Mouse (Mus musculus): Measurements from ENCODE around the gene Esr1. TPM values are rescaled to one million over a fixed set of nuclear protein-coding genes. Genes with fewer than 3 reads are reported as not detected.

Esr1 gene
- polyA plus RNA-seq, 1 experiment from 2014 or later: 0.68 TPM

DNA sequence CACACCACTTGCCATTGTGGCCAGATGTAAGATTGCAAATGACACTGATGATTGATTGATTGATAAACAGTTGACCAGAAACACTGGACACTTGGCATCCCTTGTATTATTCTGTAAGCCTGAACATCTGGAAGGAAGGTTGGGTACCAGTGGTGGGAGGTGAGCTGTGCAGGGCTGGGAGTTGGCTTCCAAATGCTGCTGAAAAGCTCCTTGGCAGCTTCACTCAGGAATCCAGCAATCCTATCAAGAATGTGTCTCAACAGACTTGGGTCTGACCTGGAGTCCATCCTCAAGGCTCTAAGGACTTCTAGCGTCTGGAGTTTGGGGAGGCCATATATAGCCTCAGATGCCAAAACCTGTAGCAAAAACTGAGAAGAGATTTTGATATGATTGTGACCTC is 403.6 kb downstream of the Esr1 start:
- no peaks in the 10 kb centered on the region for H3K36me3 ChIP-seq (ENCODE audit: control insufficient read depth, insufficient read depth, low read length)
- 72% methylated on average over 1 of the region's 1 CpGs for WGBS
- ATAC-seq (ENCODE audit: insufficient number of reproducible peaks, insufficient read depth, low FRiP score, low read depth): no peak
- no peak overlapping the region for H3K9ac ChIP-seq (replicated peaks; ENCODE audit: low read depth, low read length)
- no peak overlapping the region for H3K4me2 ChIP-seq (replicated peaks; ENCODE audit: low read depth, low read length)
- H3K27ac ChIP-seq (ENCODE audit: low read length): no peak overlapping the region
- no peak overlapping the region for H3K4me3 ChIP-seq (ENCODE audit: low read depth, low read length)
- H3K4me1 ChIP-seq (ENCODE audit: control insufficient read depth, insufficient read depth, low read length): no peaks in the 10 kb centered on the region
- H3K9me3 ChIP-seq (ENCODE audit: control insufficient read depth, low read depth, low read length): no peaks in the 10 kb centered on the region
- H3K27me3 ChIP-seq (ENCODE audit: control insufficient read depth, insufficient read depth, low read length): no peaks in the 10 kb centered on the region

DNA sequence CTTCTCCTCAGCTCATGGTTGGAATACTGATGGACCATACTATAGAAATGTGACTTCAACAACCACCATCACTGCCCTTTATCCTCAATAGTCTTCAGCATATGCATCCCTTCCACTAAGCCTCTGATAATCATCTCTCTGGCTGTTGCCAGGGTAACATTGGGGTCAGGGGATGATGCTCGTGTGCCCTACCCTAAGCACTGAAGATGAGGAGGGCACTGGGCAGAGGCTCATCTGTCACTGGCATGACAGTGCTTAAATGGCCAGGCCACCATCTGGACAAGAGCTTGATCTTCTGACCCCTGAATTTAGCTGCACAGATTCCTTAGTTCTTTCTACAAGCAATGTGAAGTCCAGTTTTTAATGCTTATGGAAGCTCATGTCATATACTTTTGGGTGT is 405.8 kb downstream of the Esr1 start:
- H3K9ac ChIP-seq (replicated peaks; ENCODE audit: low read depth, low read length): no peak overlapping the region

GRCm38 (mm10) chr10:5025906-5026305 is 414.5 kb downstream of the Esr1 start:
- no peaks in the 10 kb centered on the region for H3K27me3 ChIP-seq (ENCODE audit: control insufficient read depth, insufficient read depth, low read length)
- H3K9me3 ChIP-seq (ENCODE audit: control insufficient read depth, low read depth, low read length): no peaks in the 10 kb centered on the region
- H3K9ac ChIP-seq (replicated peaks; ENCODE audit: low read depth, low read length): no peak overlapping the region
- peaks cover 5% of the 10 kb centered on the region for H3K36me3 ChIP-seq (ENCODE audit: control insufficient read depth, insufficient read depth, low read length)
- no peak overlapping the region for H3K4me3 ChIP-seq (ENCODE audit: low read depth, low read length)
- no peak for ATAC-seq (ENCODE audit: insufficient number of reproducible peaks, insufficient read depth, low FRiP score, low read depth)
- H3K4me1 ChIP-seq (ENCODE audit: control insufficient read depth, insufficient read depth, low read length): no peaks in the 10 kb centered on the region
- H3K27ac ChIP-seq (ENCODE audit: low read length): no peak overlapping the region
- no peak overlapping the region for H3K4me2 ChIP-seq (replicated peaks; ENCODE audit: low read depth, low read length)
- 91% methylated on average over 4 of the region's 4 CpGs for WGBS

More for the DNA sequence above, 405.8 kb downstream of the Esr1 start:
- Histone ChIP-seq H3K4me1 (ENCODE audit: control insufficient read depth, insufficient read depth, low read length) (no peaks in the 10 kb centered on the region), H3K4me2 (replicated peaks; ENCODE audit: low read depth, low read length) (no peak overlapping the region), H3K27ac (ENCODE audit: low read length) (no peak overlapping the region), H3K4me3 (ENCODE audit: low read depth, low read length) (no peak overlapping the region), H3K9me3 (ENCODE audit: control insufficient read depth, low read depth, low read length) (no peaks in the 10 kb centered on the region), H3K27me3 (ENCODE audit: control insufficient read depth, insufficient read depth, low read length) (no peaks in the 10 kb centered on the region), H3K36me3 (ENCODE audit: control insufficient read depth, insufficient read depth, low read length) (no peaks in the 10 kb centered on the region)
- WGBS: 26% methylated on average over 1 of the region's 1 CpGs
- no peak for ATAC-seq (ENCODE audit: insufficient number of reproducible peaks, insufficient read depth, low FRiP score, low read depth)

DNA sequence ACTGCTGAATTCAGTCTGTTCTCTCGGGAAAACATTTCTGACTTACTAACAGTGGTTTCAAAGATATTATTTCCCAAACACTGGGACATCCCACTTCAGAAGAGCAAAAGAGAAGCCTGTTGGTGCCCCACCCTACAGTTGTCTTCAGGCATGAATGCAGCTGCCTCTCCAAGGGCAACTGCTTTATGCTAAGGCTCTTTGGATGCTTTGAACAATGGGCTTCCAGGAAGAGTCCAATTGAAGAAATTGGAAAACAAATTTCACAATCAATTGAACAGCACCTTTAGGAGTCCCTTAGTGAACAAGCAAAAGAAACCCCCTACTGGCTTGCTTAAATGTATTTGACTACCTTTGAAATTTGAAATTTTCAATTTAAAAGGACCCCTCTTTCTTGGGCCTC is 415.8 kb downstream of the Esr1 start:
- H3K9ac ChIP-seq (replicated peaks; ENCODE audit: low read depth, low read length): no peak overlapping the region
- no peaks in the 10 kb centered on the region for H3K4me1 ChIP-seq (ENCODE audit: control insufficient read depth, insufficient read depth, low read length)
- no peaks in the 10 kb centered on the region for H3K27me3 ChIP-seq (ENCODE audit: control insufficient read depth, insufficient read depth, low read length)
- no peak overlapping the region for H3K4me3 ChIP-seq (ENCODE audit: low read depth, low read length)
- H3K4me2 ChIP-seq (replicated peaks; ENCODE audit: low read depth, low read length): no peak overlapping the region
- H3K27ac ChIP-seq (ENCODE audit: low read length): no peak overlapping the region
- H3K36me3 ChIP-seq (ENCODE audit: control insufficient read depth, insufficient read depth, low read length): peaks cover 5% of the 10 kb centered on the region
- ATAC-seq (ENCODE audit: insufficient number of reproducible peaks, insufficient read depth, low FRiP score, low read depth): no peak
- H3K9me3 ChIP-seq (ENCODE audit: control insufficient read depth, low read depth, low read length): no peaks in the 10 kb centered on the region
- WGBS: 92% methylated on average over 1 of the region's 1 CpGs

- no peak overlapping the region for H3K4me2 ChIP-seq (replicated peaks; ENCODE audit: low read depth, low read length)
- no peak overlapping the region for H3K27ac ChIP-seq (ENCODE audit: low read length)
- no peak overlapping the region for H3K4me3 ChIP-seq (ENCODE audit: low read depth, low read length)
- no peaks in the 10 kb centered on the region for H3K4me1 ChIP-seq (ENCODE audit: control insufficient read depth, insufficient read depth, low read length)
- peaks cover 12% of the 10 kb centered on the region for H3K36me3 ChIP-seq (ENCODE audit: control insufficient read depth, insufficient read depth, low read length)
- H3K9me3 ChIP-seq (ENCODE audit: control insufficient read depth, low read depth, low read length): no peaks in the 10 kb centered on the region
- no peaks in the 10 kb centered on the region for H3K27me3 ChIP-seq (ENCODE audit: control insufficient read depth, insufficient read depth, low read length)
- H3K9ac ChIP-seq (replicated peaks; ENCODE audit: low read depth, low read length): no peak overlapping the region
- 83% methylated on average over 9 of the region's 9 CpGs for WGBS
- ATAC-seq (ENCODE audit: insufficient number of reproducible peaks, insufficient read depth, low FRiP score, low read depth): no peak
These were observed 416.9 kb downstream of the Esr1 start for GRCm38 (mm10) chr10:5028301-5028700.

GRCm38 (mm10) chr10:5029161-5029560 is 417.8 kb downstream of the Esr1 start:
- no peak overlapping the region for H3K4me2 ChIP-seq (replicated peaks; ENCODE audit: low read depth, low read length)
- H3K9ac ChIP-seq (replicated peaks; ENCODE audit: low read depth, low read length): no peak overlapping the region
- ATAC-seq (ENCODE audit: insufficient number of reproducible peaks, insufficient read depth, low FRiP score, low read depth): no peak
- H3K27ac ChIP-seq (ENCODE audit: low read length): no peak overlapping the region
- WGBS: 85% methylated on average over 2 of the region's 2 CpGs
- no peaks in the 10 kb centered on the region for H3K27me3 ChIP-seq (ENCODE audit: control insufficient read depth, insufficient read depth, low read length)
- peaks cover 12% of the 10 kb centered on the region for H3K36me3 ChIP-seq (ENCODE audit: control insufficient read depth, insufficient read depth, low read length)
- H3K4me1 ChIP-seq (ENCODE audit: control insufficient read depth, insufficient read depth, low read length): no peaks in the 10 kb centered on the region
- no peak overlapping the region for H3K4me3 ChIP-seq (ENCODE audit: low read depth, low read length)
- H3K9me3 ChIP-seq (ENCODE audit: control insufficient read depth, low read depth, low read length): no peaks in the 10 kb centered on the region

DNA sequence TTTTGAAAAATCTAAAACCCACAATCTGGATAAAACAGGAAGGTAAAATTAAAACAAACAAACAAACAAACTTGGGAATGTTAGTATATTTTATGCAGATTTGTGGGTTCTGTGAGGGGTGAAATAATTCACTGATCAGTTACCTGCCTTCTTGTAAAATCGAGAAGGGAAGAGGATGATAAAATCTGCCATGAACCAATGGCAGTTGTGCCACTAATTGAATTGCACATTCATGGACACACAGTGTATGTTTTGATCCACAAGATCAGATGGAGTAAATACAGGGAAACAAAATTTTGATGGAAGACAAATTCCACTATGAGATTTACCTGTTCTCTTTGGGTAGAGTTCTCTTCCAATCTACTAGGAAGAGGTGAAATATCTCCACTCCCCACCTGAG is 418.5 kb downstream of the Esr1 start:
- H3K36me3 ChIP-seq (ENCODE audit: control insufficient read depth, insufficient read depth, low read length): peaks cover 12% of the 10 kb centered on the region
- ATAC-seq (ENCODE audit: insufficient number of reproducible peaks, insufficient read depth, low FRiP score, low read depth): no peak
- no peaks in the 10 kb centered on the region for H3K27me3 ChIP-seq (ENCODE audit: control insufficient read depth, insufficient read depth, low read length)
- H3K9me3 ChIP-seq (ENCODE audit: control insufficient read depth, low read depth, low read length): no peaks in the 10 kb centered on the region
- H3K9ac ChIP-seq (replicated peaks; ENCODE audit: low read depth, low read length): no peak overlapping the region
- H3K4me1 ChIP-seq (ENCODE audit: control insufficient read depth, insufficient read depth, low read length): no peaks in the 10 kb centered on the region
- no peak overlapping the region for H3K27ac ChIP-seq (ENCODE audit: low read length)
- H3K4me3 ChIP-seq (ENCODE audit: low read depth, low read length): no peak overlapping the region
- 85% methylated on average over 1 of the region's 1 CpGs for WGBS
- no peak overlapping the region for H3K4me2 ChIP-seq (replicated peaks; ENCODE audit: low read depth, low read length)

- H3K9ac ChIP-seq (replicated peaks; ENCODE audit: low read depth, low read length): no peak overlapping the region
- H3K9me3 ChIP-seq (ENCODE audit: control insufficient read depth, low read depth, low read length): no peaks in the 10 kb centered on the region
- no peak overlapping the region for H3K27ac ChIP-seq (ENCODE audit: low read length)
- ATAC-seq (ENCODE audit: insufficient number of reproducible peaks, insufficient read depth, low FRiP score, low read depth): no peak
- H3K4me3 ChIP-seq (ENCODE audit: low read depth, low read length): no peak overlapping the region
- H3K4me2 ChIP-seq (replicated peaks; ENCODE audit: low read depth, low read length): no peak overlapping the region
- H3K36me3 ChIP-seq (ENCODE audit: control insufficient read depth, insufficient read depth, low read length): peaks cover 21% of the 10 kb centered on the region
- WGBS: 79% methylated on average over 15 of the region's 15 CpGs
- H3K27me3 ChIP-seq (ENCODE audit: control insufficient read depth, insufficient read depth, low read length): no peaks in the 10 kb centered on the region
- H3K4me1 ChIP-seq (ENCODE audit: control insufficient read depth, insufficient read depth, low read length): no peaks in the 10 kb centered on the region
These were observed 421.0 kb downstream of the Esr1 start for GRCm38 (mm10) chr10:5032192-5033048.

- no peaks in the 10 kb centered on the region for H3K4me1 ChIP-seq (ENCODE audit: control insufficient read depth, insufficient read depth, low read length)
- H3K9me3 ChIP-seq (ENCODE audit: control insufficient read depth, low read depth, low read length): no peaks in the 10 kb centered on the region
- H3K9ac ChIP-seq (replicated peaks; ENCODE audit: low read depth, low read length): no peak overlapping the region
- no peak overlapping the region for H3K4me3 ChIP-seq (ENCODE audit: low read depth, low read length)
- ATAC-seq (ENCODE audit: insufficient number of reproducible peaks, insufficient read depth, low FRiP score, low read depth): no peak
- no peak overlapping the region for H3K27ac ChIP-seq (ENCODE audit: low read length)
- 70% methylated on average over 8 of the region's 8 CpGs for WGBS
- no peak overlapping the region for H3K4me2 ChIP-seq (replicated peaks; ENCODE audit: low read depth, low read length)
- no peaks in the 10 kb centered on the region for H3K27me3 ChIP-seq (ENCODE audit: control insufficient read depth, insufficient read depth, low read length)
- peaks cover 27% of the 10 kb centered on the region for H3K36me3 ChIP-seq (ENCODE audit: control insufficient read depth, insufficient read depth, low read length)
These were observed 429.9 kb downstream of the Esr1 start for GRCm38 (mm10) chr10:5041254-5041653.

Data from stomach, embryonic 14.5 days (tissue).